Mouse (Mus musculus): ENCODE measurements around the gene Itga9. TPM values are rescaled to one million over a fixed set of nuclear protein-coding genes. Genes with fewer than 3 reads are reported as not detected.

Gene Itga9
- 4.7 and 9.8 TPM in 2 replicates for total RNA-seq (2017)

DNA sequence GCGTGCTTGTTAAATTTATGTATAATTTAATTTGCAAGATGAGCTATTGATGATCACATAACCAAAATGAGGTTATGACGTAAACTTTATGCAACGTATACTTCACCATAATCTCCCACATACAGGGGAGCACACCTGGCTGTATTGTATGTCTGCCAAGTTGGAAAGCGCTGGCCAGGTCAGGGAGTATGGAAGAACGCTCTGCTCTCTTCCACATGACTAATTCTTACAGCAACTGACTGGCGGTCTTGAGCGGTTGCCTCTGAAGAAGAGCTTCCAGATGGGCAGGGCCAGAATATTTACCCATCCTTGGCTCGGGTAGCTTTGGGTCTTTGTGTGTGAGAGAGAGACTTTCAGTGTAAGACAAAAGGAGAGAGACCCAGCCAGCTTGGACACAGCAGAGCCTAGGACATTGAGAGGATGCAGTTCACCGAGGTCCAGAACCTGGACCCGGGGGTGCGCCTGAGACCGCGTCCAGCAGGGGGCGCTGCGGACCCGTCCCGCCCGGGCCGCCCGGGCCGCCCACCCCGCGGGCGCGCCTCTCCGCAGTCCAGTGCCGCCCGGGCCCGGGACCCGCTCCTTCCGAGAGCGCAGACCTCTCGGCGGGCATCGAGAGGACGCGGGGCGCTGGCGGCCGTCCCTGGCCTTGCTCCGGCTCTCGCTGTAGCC is at the start of gene Itga9:
TSS of gene Itga9 (plus strand) at position 543 of the 669 bp plus-strand sequence.
- peak; percentile 8 to 41; a peak in 2 of 4 replicates for ATAC-seq (replicated peaks in 1 of 2; ENCODE audit: insufficient read depth in 1 of 2, low FRiP score in 2 of 2, low TSS enrichment in 1 of 2, low read depth in 1 of 2, poor library complexity in 2 of 2, severe bottlenecking in 2 of 2)

DNA sequence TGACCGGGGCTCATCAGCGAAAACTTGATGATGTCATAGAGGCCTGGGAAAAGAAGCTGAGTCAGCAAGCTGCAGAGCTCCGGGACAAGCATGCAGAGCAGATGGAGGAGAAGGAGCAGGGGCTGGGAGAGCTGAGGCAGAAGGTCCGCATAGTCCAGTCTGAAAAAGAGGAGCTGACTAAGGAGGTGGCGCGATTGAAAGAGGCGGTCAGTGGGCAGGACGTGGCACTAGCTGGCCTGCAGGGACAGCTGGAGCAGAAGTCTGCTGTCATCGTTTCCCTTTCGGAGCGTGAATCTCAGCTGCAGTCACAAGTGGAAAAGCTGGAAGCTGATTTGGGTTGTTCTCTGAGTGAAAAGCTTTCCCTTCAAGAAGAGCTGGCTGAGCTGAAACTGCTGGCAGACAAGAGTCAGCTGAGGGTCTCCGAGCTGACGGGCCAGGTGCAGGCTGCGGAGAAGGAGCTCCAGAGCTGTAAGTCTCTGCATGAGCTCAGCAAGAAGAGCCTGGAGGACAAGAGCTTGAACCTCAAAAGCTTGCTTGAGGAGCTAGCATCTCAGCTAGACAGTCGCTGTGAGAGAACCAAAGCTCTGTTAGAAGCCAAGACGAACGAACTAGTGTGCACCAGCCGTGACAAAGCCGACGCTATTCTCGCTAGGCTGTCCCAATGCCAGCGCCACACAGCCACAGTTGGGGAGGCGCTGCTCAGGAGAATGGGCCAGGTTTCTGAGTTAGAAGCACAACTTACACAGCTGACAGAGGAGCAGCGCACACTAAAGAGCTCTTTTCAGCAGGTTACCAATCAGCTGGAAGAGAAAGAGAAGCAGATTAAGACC is 49.3 kb upstream of the Itga9 start:
- no peak for ATAC-seq (replicated peaks in 1 of 2; ENCODE audit: insufficient read depth in 1 of 2, low FRiP score in 2 of 2, low TSS enrichment in 1 of 2, low read depth in 1 of 2, poor library complexity in 2 of 2, severe bottlenecking in 2 of 2)

DNA sequence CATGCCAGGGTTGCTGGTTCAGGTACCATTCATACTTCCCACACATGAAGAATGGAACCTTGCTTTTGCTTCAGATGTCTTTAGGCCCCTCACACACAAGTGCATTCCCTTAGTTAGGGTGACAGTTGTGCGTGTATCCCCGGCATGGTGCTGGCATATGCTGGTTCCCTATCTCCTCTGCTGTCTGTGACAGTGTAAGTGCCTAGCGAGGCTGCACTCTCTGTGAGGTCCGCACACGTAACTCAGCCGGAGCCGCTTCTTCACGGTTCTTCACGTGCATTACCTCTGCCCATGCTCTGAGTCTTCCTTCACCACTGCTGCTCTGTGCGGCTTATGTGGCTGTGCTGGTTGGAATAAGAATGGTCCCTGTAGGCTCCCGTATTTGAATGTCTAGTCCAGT is 43.1 kb upstream of the Itga9 start:
- ATAC-seq (replicated peaks in 1 of 2; ENCODE audit: insufficient read depth in 1 of 2, low FRiP score in 2 of 2, low TSS enrichment in 1 of 2, low read depth in 1 of 2, poor library complexity in 2 of 2, severe bottlenecking in 2 of 2) = no peak

DNA sequence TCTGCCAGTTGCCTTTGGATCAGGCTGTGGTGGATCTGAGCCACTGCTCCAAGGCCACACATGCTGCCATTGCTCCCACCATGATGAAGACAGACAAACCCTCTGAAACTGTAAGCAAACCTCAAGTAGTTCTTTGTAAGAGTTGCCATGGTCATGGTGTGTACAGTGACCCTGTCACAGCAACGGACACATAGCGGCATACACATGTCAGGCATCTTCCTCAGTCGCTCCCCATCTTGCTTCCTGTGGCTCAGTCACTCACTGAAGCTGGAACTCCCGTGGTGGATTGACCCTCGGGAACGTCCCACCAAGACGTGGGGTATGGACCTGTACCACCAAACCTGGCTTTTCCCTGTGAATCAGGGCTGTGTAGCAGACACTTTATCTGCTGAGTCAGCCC is 42.6 kb upstream of the Itga9 start:
- ATAC-seq (replicated peaks in 1 of 2; ENCODE audit: insufficient read depth in 1 of 2, low FRiP score in 2 of 2, low TSS enrichment in 1 of 2, low read depth in 1 of 2, poor library complexity in 2 of 2, severe bottlenecking in 2 of 2) = no peak

DNA sequence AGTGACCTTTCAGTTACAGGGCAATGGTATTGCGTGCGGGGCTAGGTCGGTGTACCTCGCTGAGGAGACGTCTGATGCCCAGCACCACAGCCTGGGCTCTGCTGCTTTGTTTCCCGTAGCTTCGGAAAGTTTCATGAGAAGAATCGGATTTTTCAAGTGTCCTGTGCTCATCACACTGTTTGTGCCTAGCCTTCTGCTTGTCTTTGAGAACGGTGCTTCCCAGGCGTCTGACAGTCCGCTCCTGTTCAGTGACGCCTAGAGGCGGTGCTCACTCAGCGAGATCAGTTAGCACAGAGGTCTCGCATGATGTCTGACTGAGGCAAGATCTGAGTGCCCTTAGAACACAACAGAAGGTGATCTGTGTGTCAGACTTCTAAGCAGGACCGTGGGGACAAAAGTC is 41.8 kb upstream of the Itga9 start:
- ATAC-seq (replicated peaks in 1 of 2; ENCODE audit: insufficient read depth in 1 of 2, low FRiP score in 2 of 2, low TSS enrichment in 1 of 2, low read depth in 1 of 2, poor library complexity in 2 of 2, severe bottlenecking in 2 of 2) = no peak

DNA sequence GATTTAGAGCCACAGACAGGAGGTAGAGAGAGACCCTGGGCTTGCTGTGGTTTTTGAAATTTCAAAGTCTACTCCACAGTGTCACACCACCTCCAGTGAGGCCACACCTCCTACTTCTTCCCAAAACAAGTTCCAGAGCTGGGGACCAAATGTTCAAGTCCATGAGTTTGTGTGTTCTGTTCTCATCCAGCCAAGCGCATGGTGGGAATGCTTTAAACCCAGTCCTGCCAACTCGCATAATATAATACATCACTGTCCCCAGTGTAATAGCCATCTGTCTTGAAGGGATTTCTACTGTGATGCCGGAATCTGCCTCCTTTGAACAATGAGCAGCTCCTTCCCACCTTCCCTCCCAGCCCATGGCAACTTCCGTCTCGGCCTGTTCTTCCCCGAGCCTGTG is 37.2 kb upstream of the Itga9 start:
- ATAC-seq (replicated peaks in 1 of 2; ENCODE audit: insufficient read depth in 1 of 2, low FRiP score in 2 of 2, low TSS enrichment in 1 of 2, low read depth in 1 of 2, poor library complexity in 2 of 2, severe bottlenecking in 2 of 2) = no peak

DNA sequence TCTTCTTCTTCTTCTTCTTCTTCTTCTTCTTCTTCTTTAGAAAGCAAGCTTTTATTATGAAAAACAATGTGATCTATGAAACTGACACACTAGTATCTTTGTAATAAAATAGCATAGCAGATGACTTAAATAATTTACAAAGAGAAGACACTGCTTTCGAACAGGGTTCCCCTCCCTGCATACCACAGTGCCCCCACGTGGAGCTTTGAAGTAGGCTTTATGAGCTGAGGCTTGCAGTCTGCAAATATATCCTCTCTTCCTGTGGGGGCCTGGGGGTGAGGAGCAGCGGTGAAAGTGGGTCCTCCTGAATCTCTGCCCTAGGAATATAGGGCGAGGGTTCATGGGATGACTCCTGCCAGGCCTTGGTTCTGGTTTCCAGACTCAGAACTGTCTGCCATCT is 35.6 kb upstream of the Itga9 start:
- no peak for ATAC-seq (replicated peaks in 1 of 2; ENCODE audit: insufficient read depth in 1 of 2, low FRiP score in 2 of 2, low TSS enrichment in 1 of 2, low read depth in 1 of 2, poor library complexity in 2 of 2, severe bottlenecking in 2 of 2)

DNA sequence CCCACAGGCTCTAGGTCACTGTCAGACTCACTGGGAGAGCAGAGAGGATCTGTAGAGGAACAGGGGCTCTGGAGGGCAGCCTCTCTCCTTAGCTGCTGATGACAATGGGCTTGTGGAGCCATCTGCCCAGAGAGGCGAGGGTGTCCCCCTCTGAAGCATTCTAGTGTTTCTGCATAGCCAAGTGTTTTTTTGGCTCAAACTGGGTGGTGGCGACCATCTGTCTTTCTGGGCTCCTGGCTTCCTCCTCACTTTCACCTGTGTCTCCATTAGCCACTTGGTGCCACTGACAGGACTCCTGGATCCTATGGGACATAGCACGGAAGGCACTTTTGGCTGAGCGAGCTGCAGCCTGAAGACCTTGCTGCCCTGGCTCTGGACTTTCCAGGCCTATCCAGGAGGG is 34.8 kb upstream of the Itga9 start:
- no peak for ATAC-seq (replicated peaks in 1 of 2; ENCODE audit: insufficient read depth in 1 of 2, low FRiP score in 2 of 2, low TSS enrichment in 1 of 2, low read depth in 1 of 2, poor library complexity in 2 of 2, severe bottlenecking in 2 of 2)

DNA sequence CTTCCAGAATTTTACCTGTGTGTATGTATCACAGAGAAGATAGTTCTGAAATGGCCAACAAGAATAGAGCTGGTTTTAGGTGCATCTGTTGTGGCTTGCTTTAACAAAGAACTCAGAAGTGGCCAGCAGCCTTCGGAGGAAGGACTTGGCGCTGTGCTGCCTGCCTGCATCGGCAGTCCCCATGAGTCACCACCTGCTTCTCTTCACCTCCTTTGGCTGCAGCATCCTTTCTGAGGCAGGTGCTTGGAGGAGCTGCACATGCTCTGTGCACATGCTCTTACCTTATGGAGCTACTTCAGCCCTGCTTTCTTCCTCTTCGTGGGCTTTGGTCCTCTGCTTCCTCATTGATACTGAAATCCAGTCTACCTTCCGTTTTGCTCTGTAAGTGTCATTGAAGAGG is 31.6 kb upstream of the Itga9 start:
- ATAC-seq (replicated peaks in 1 of 2; ENCODE audit: insufficient read depth in 1 of 2, low FRiP score in 2 of 2, low TSS enrichment in 1 of 2, low read depth in 1 of 2, poor library complexity in 2 of 2, severe bottlenecking in 2 of 2) = no peak

DNA sequence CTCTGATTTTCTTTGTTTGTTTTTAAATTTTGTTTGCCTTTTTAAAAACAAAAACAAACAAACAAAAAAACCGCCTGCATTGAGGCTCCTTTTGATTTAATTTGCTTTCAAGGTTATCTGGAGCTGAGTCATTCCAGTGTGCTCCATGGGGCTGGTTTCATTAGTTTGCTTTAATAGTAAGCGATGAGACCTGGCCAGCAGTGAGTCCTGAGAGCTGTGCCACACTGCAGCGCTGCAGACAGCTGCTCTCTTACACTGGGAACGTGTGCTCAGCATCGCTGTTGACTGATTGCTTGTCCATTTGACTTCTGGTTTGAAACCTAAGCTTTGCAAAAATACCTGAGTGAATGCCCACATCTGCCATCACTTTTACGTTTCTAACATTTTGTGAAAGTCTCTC is 26.1 kb upstream of the Itga9 start:
- ATAC-seq (replicated peaks in 1 of 2; ENCODE audit: insufficient read depth in 1 of 2, low FRiP score in 2 of 2, low TSS enrichment in 1 of 2, low read depth in 1 of 2, poor library complexity in 2 of 2, severe bottlenecking in 2 of 2) = no peak

DNA sequence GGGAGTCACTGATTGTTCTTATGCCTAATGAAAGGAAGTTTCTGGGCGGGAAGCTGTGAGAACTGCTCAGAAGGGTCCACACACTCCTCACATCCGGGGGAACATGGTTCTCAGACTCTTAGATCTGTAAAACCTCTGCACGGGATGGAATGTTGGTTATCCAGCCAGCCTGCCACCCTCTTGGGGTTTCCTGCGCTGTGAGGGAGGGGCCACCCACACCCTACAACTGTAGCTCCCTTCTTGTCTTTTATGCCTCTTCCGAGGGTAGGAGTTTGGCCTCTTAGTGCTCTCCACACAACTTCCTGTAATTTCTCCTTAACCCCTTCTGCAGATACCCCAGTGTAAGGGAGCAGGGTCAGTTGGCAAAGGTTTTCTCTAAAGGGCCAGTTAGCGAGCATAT is 23.7 kb upstream of the Itga9 start:
- peak; percentile 65 to 84 for ATAC-seq (replicated peaks in 1 of 2; ENCODE audit: insufficient read depth in 1 of 2, low FRiP score in 2 of 2, low TSS enrichment in 1 of 2, low read depth in 1 of 2, poor library complexity in 2 of 2, severe bottlenecking in 2 of 2)

DNA sequence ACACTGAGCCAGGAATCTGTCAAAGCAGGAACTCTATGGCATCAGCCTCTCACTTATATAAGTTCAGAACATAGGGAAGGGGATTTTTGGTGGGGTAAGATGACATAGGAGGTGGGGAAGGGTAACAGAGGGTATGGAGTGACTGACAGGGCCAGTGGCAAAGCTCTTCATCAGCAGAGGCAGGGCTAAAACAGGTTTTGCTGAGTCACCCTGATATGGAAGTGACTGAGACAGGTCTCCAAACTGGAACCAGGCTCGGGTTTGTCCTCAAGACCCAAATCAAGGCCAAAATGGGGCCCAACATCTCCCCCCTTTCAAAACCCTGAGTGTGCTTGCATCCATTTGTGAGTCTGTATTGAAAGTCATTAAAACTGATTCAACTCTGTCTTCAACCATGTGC is 21.7 kb upstream of the Itga9 start:
- no peak for ATAC-seq (replicated peaks in 1 of 2; ENCODE audit: insufficient read depth in 1 of 2, low FRiP score in 2 of 2, low TSS enrichment in 1 of 2, low read depth in 1 of 2, poor library complexity in 2 of 2, severe bottlenecking in 2 of 2)

DNA sequence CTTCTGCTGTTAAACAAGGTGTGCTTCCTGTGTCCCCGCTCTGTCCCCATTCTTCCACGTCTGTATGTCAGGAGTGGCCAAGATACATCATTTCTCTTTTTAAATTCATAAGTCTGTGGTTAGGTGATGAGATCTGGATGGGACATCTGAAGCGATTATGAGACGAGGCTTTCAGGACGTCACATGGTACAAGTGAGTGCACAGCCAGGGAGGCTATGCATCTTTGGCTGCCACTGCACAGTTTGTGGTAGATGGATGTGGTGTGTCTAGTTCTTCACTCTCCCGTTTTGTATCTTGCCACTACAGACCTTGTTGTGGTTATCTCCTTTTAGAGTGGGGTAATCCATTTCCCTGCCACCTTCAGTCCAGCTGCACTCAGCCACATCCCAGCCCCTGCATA is 20.5 kb upstream of the Itga9 start:
- no peak for ATAC-seq (replicated peaks in 1 of 2; ENCODE audit: insufficient read depth in 1 of 2, low FRiP score in 2 of 2, low TSS enrichment in 1 of 2, low read depth in 1 of 2, poor library complexity in 2 of 2, severe bottlenecking in 2 of 2)

DNA sequence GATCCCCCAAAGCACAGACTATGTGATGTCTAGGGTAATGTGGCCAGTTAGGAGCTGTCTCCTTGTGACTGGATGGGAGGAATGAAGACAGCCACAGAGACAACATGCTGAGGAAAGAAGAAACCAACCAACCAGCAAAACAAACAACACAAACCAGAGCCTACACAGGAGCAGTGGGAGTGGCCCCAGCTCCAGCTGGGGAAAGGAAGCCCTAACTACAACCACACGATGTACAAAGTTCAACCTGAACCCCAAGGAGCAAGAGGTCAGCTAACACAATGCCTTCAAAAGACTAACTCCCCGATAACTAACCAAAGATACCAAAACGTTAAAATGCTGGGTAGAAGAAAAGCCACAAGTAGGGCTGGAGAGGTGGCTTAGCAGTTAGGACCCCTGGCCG is 19.4 kb upstream of the Itga9 start:
- ATAC-seq (replicated peaks in 1 of 2; ENCODE audit: insufficient read depth in 1 of 2, low FRiP score in 2 of 2, low TSS enrichment in 1 of 2, low read depth in 1 of 2, poor library complexity in 2 of 2, severe bottlenecking in 2 of 2) = no peak

DNA sequence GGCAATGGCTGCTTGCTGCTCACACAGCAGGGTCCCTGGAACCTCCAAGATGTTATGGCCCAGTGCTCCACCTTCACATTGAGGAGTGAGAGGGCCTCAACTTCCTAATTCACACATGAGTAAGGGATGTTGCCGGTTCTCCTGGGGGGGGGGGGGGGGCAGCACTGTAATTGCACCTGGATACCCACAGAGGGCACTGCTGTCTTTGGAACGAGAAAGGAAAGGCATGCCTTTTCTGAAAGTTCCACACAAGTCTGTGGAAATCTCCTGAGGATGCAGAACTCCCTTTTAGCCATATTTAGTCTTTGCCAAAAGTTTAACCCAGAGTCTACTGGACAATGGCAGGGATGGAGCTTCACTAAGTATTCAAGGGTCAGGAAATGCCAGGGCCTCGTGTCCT is 17.2 kb upstream of the Itga9 start:
- no peak for ATAC-seq (replicated peaks in 1 of 2; ENCODE audit: insufficient read depth in 1 of 2, low FRiP score in 2 of 2, low TSS enrichment in 1 of 2, low read depth in 1 of 2, poor library complexity in 2 of 2, severe bottlenecking in 2 of 2)

DNA sequence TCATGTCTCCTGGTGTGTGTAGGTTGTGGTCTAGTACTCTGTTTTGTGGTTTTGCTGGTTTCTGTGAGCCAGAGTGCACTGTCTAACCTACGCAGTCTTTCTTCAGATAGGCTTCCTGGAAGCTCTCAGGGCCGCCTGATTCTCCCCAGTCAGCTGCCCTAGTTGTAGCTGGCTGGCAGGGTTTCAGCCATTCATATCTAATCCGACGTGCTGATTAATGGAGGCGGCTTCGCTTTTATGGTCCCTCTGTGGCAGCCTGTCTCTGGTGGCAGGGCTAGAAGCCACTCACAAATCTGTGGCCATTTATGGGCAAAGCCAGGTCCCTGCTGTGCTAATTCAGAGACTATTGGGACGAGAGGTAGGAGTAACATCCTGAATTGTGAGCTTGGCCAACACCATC is 16.3 kb upstream of the Itga9 start:
- no peak for ATAC-seq (replicated peaks in 1 of 2; ENCODE audit: insufficient read depth in 1 of 2, low FRiP score in 2 of 2, low TSS enrichment in 1 of 2, low read depth in 1 of 2, poor library complexity in 2 of 2, severe bottlenecking in 2 of 2)

DNA sequence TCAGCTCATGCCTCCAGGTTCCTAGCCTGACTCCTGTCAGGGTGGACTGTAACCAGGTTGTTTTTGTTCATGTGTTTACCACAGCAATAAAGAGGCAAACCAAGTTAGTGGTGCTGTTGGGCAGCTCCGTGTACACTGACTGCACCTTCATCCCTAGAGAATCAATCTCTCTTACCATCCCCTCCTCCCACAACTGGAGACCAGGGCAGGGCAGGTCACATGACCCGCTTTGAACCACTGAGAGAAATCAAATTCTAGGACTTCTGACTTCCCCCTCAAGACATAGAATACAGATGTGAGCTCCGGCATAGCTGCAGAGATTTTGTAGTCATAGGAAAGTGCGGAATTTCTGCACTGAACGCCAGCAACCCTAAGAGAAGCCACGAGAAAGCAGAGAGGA is 14.9 kb upstream of the Itga9 start:
- no peak for ATAC-seq (replicated peaks in 1 of 2; ENCODE audit: insufficient read depth in 1 of 2, low FRiP score in 2 of 2, low TSS enrichment in 1 of 2, low read depth in 1 of 2, poor library complexity in 2 of 2, severe bottlenecking in 2 of 2)

DNA sequence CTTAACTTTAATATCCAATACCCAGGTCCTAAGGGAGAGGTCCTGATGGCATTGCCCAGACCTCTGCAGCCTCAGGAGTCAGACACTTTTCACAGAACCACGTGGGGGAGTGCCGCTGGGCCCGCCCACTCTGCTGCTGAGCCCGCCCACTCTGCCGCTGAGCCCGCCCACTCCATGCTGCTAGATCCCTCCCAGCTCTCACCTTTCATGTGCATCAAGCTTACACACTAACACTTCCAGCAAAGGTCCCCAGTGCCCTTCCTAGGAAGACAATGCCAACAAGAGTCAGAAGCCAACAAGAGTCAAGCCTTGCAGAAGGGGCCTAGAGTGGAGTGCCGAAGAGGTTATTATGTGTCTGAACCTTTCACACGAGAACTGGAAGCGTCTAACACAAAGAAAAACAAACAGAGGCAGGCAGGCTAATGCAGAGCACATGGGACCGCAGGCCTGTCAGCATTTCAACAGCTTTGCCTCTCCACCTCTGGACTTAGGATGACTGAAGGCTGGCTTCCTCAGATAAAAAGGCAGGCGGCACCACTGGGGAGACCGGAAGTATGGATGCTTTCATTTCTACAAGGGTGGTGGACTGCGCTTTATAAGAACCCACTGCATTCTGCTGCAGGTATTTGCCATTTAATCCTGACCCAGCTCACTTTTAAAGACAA is 13.8 kb upstream of the Itga9 start:
- peak in 1 of 2 experiments; percentile 50; a peak in 1 of 4 replicates for ATAC-seq (replicated peaks in 1 of 2; ENCODE audit: insufficient read depth in 1 of 2, low FRiP score in 2 of 2, low TSS enrichment in 1 of 2, low read depth in 1 of 2, poor library complexity in 2 of 2, severe bottlenecking in 2 of 2)
